Mouse (Mus musculus): ENCODE measurements around the gene Gns. TPM values are rescaled to one million over a fixed set of nuclear protein-coding genes. Genes with fewer than 3 reads are reported as not detected.

The Gns gene
- polyA plus RNA-seq, 1 experiment = 46.8 TPM

- peaks cover 14% of the 10 kb centered on the region for H3K4me1 ChIP-seq (ENCODE audit: control insufficient read depth, insufficient read depth, low read length)
- H3K4me3 ChIP-seq (ENCODE audit: insufficient read depth, low read length) = no peak overlapping the region
- TF ChIP-seq CTCF (IDR thresholded peaks at IDR 0.05; ENCODE audit: extremely low read depth, insufficient read depth, low read length) (no peak), POLR2A (IDR thresholded peaks at IDR 0.05; ENCODE audit: extremely low read depth, insufficient read depth, low read length) (no peak)
- no peak overlapping the region for H3K27ac ChIP-seq (ENCODE audit: insufficient read depth, low read length)
Measured at GRCm38 (mm10) chr10:121426458-121427070, 61.7 kb downstream of the Gns start.

- TF ChIP-seq CTCF (IDR thresholded peaks at IDR 0.05; ENCODE audit: extremely low read depth, insufficient read depth, low read length) = peak; percentile 33; the same call in 1 of the 2 replicates
- TF ChIP-seq POLR2A (IDR thresholded peaks at IDR 0.05; ENCODE audit: extremely low read depth, insufficient read depth, low read length) = no peak
- Histone ChIP-seq H3K27ac (ENCODE audit: insufficient read depth, low read length) (no peak overlapping the region), H3K4me3 (ENCODE audit: insufficient read depth, low read length) (no peak overlapping the region), H3K4me1 (ENCODE audit: control insufficient read depth, insufficient read depth, low read length) (peaks cover 15% of the 10 kb centered on the region)
Measured at GRCm38 (mm10) chr10:121427136-121427535, 62.2 kb downstream of the Gns start.

GRCm38 (mm10) chr10:121428011-121428711 is 63.3 kb downstream of the Gns start:
- Histone ChIP-seq H3K27ac (ENCODE audit: insufficient read depth, low read length) (peak overlapping the region; percentile 55), H3K4me1 (ENCODE audit: control insufficient read depth, insufficient read depth, low read length) (peaks cover 17% of the 10 kb centered on the region), H3K4me3 (ENCODE audit: insufficient read depth, low read length) (no peak overlapping the region)
- TF ChIP-seq CTCF (IDR thresholded peaks at IDR 0.05; ENCODE audit: extremely low read depth, insufficient read depth, low read length) (no peak), POLR2A (IDR thresholded peaks at IDR 0.05; ENCODE audit: extremely low read depth, insufficient read depth, low read length) (peak; percentile 53; the same call in 1 of the 2 replicates)

- Histone ChIP-seq H3K4me3 (ENCODE audit: insufficient read depth, low read length) (no peak overlapping the region), H3K4me1 (ENCODE audit: control insufficient read depth, insufficient read depth, low read length) (peaks cover 16% of the 10 kb centered on the region), H3K27ac (ENCODE audit: insufficient read depth, low read length) (no peak overlapping the region)
- no peak for TF ChIP-seq POLR2A (IDR thresholded peaks at IDR 0.05; ENCODE audit: extremely low read depth, insufficient read depth, low read length)
- TF ChIP-seq CTCF (IDR thresholded peaks at IDR 0.05; ENCODE audit: extremely low read depth, insufficient read depth, low read length) = no peak
Measured at GRCm38 (mm10) chr10:121429089-121429488, 64.2 kb downstream of the Gns start.

GRCm38 (mm10) chr10:121429581-121429980 is 64.7 kb downstream of the Gns start:
- Histone ChIP-seq H3K27ac (ENCODE audit: insufficient read depth, low read length) (peak overlapping the region; percentile 81), H3K4me1 (ENCODE audit: control insufficient read depth, insufficient read depth, low read length) (peaks cover 15% of the 10 kb centered on the region), H3K4me3 (ENCODE audit: insufficient read depth, low read length) (no peak overlapping the region)
- TF ChIP-seq POLR2A (IDR thresholded peaks at IDR 0.05; ENCODE audit: extremely low read depth, insufficient read depth, low read length) (no peak), CTCF (IDR thresholded peaks at IDR 0.05; ENCODE audit: extremely low read depth, insufficient read depth, low read length) (no peak)

- Histone ChIP-seq H3K4me3 (ENCODE audit: insufficient read depth, low read length) (no peak overlapping the region), H3K4me1 (ENCODE audit: control insufficient read depth, insufficient read depth, low read length) (peaks cover 15% of the 10 kb centered on the region), H3K27ac (ENCODE audit: insufficient read depth, low read length) (peak overlapping the region; percentile 81; the same call in 1 of the 2 replicates)
- no peak for TF ChIP-seq CTCF (IDR thresholded peaks at IDR 0.05; ENCODE audit: extremely low read depth, insufficient read depth, low read length)
- TF ChIP-seq POLR2A (IDR thresholded peaks at IDR 0.05; ENCODE audit: extremely low read depth, insufficient read depth, low read length) = no peak
Measured at GRCm38 (mm10) chr10:121429981-121430682, 65.2 kb downstream of the Gns start.

GRCm38 (mm10) chr10:121430764-121431540 is 66.1 kb downstream of the Gns start:
- H3K27ac ChIP-seq (ENCODE audit: insufficient read depth, low read length) = no peak overlapping the region
- H3K4me1 ChIP-seq (ENCODE audit: control insufficient read depth, insufficient read depth, low read length) = peaks cover 15% of the 10 kb centered on the region
- no peak overlapping the region for H3K4me3 ChIP-seq (ENCODE audit: insufficient read depth, low read length)
- TF ChIP-seq CTCF (IDR thresholded peaks at IDR 0.05; ENCODE audit: extremely low read depth, insufficient read depth, low read length) (no peak), POLR2A (IDR thresholded peaks at IDR 0.05; ENCODE audit: extremely low read depth, insufficient read depth, low read length) (no peak)

- Histone ChIP-seq H3K27ac (ENCODE audit: insufficient read depth, low read length) (no peak overlapping the region; the same call in 1 of the 2 replicates), H3K4me1 (ENCODE audit: control insufficient read depth, insufficient read depth, low read length) (peaks cover 15% of the 10 kb centered on the region), H3K4me3 (ENCODE audit: insufficient read depth, low read length) (no peak overlapping the region)
- TF ChIP-seq POLR2A (IDR thresholded peaks at IDR 0.05; ENCODE audit: extremely low read depth, insufficient read depth, low read length) (no peak), CTCF (IDR thresholded peaks at IDR 0.05; ENCODE audit: extremely low read depth, insufficient read depth, low read length) (no peak)
Measured at GRCm38 (mm10) chr10:121432041-121432634, 67.2 kb downstream of the Gns start.
